Mouse (Mus musculus): ENCODE results near the gene Gm4836. TPM values are rescaled to one million over a fixed set of nuclear protein-coding genes. Genes with fewer than 3 reads are reported as not detected.

Gm4836 gene
- total RNA-seq (2023), result not detected in 4 replicates

DNA sequence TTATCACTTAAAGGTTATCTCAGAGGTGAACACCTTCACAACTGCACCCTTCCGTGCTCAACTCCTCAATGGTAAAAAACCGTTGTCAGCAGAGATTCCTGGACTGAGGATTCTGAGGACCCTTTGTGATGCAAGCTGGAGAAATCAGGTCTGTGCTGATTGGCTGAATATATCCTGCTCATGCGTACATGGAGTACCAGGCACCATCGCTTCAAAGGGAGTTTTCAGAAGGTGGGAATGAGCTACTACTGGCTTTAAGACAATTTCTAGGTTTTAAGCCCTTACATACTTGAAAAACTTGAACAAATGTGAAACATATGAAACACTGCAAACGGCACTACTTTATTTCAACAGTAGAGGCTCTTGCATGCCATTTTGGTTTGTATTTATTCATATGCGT is at the start of gene Gm4836:
Gene Gm4836 (minus strand): TSS at position 101 of the 400 bp plus-strand sequence.

